Mouse (Mus musculus): Measurements from ENCODE around the gene Men1. TPM values are rescaled to one million over a fixed set of nuclear protein-coding genes. Genes with fewer than 3 reads are reported as not detected.

Men1 gene
- total RNA-seq, 2 experiments from 2014 or later = 67.5 to 73.7 TPM

- intact Hi-C loops (cut with DNase I) = no loop called here
- no peak for DNase-seq (ENCODE audit: low spot score in 2 of 2)
These were observed 47.6 kb downstream of the Men1 start for GRCm38 (mm10) chr19:6382323-6382924.

- intact Hi-C loops (cut with DNase I) = no loop called here
- no peak for DNase-seq (ENCODE audit: low spot score in 2 of 2)
These were observed 48.7 kb downstream of the Men1 start for GRCm38 (mm10) chr19:6383470-6383869.

- DNase-seq (ENCODE audit: low spot score in 2 of 2) = peak; percentile 62 to 69
- intact Hi-C loops (cut with DNase I) = no loop called here
These were observed 49.3 kb downstream of the Men1 start, which contains the start of gene Pygm for GRCm38 (mm10) chr19:6384128-6384527. Gene Pygm (plus strand): TSS chr19:6384399.

- intact Hi-C loops (cut with DNase I) = no loop called here
- no peak for DNase-seq (ENCODE audit: low spot score in 2 of 2)
These were observed 50.2 kb downstream of the Men1 start for GRCm38 (mm10) chr19:6384954-6385353.

- intact Hi-C loops (cut with DNase I) = no loop called here
- no peak for DNase-seq (ENCODE audit: low spot score in 2 of 2)
These were observed 50.6 kb downstream of the Men1 start for GRCm38 (mm10) chr19:6385419-6385818.

- intact Hi-C loops (cut with DNase I) = no loop called here
- no peak for DNase-seq (ENCODE audit: low spot score in 2 of 2)
These were observed 51.0 kb downstream of the Men1 start for GRCm38 (mm10) chr19:6385821-6386220.

- intact Hi-C loops (cut with DNase I) = no loop called here
- DNase-seq (ENCODE audit: low spot score in 2 of 2) = no peak
These were observed 51.5 kb downstream of the Men1 start for GRCm38 (mm10) chr19:6386234-6386633.

GRCm38 (mm10) chr19:6388006-6388405, 53.2 kb downstream of the Men1 start:
- DNase-seq (ENCODE audit: low spot score in 2 of 2) = peak in 1 of 2 experiments; percentile 20
- intact Hi-C loops (cut with DNase I) = no loop called here

- DNase-seq (ENCODE audit: low spot score in 2 of 2) = no peak
- intact Hi-C loops (cut with DNase I) = no loop called here
These were observed 55.0 kb downstream of the Men1 start for GRCm38 (mm10) chr19:6389803-6390202.

- no peak for DNase-seq (ENCODE audit: low spot score in 2 of 2)
- intact Hi-C loops (cut with DNase I) = no loop called here
These were observed 55.5 kb downstream of the Men1 start for GRCm38 (mm10) chr19:6390251-6390650.

Small RNA genes within 50 kb of the gene (microRNA-seq; reads per million reads assigned to microRNA genes)
- gene Mir6989 = 2.0 reads per million

Other genes with a start within 250 kb of the Men1 start
- gene Cdca5, start 250.0 kb upstream of the Men1 start, total RNA-seq (2021) = not detected
- not detected for gene AC131692.1, start 240.6 kb upstream of the Men1 start, total RNA-seq (2021)
- gene Naaladl1, start 229.2 kb upstream of the Men1 start, total RNA-seq (2021) = under 1 TPM in 1 of 2 experiments, not detected in 1; 0.20 TPM
- gene Sac3d1, start 216.3 kb upstream of the Men1 start, total RNA-seq (2021) = 10 to 100 TPM; 18.3 to 27.5 TPM
- gene Snx15, start 206.7 kb upstream of the Men1 start, total RNA-seq (2021) = 10 to 100 TPM; 43.7 to 43.8 TPM
- under 1 TPM; 0.30 to 0.72 TPM for gene Batf2, start 194.0 kb upstream of the Men1 start, total RNA-seq (2021)
- gene Arl2, start 193.4 kb upstream of the Men1 start, total RNA-seq (2021) = 10 to 100 TPM; 73.3 to 87.5 TPM
- gene Majin, start 150.6 kb upstream of the Men1 start, total RNA-seq (2021) = under 1 TPM in 1 of 2 experiments, not detected in 1; 0.32 TPM
- not detected for gene Gpha2, start 108.6 kb upstream of the Men1 start, total RNA-seq (2021)
- 100 to 1,000 TPM; 160 to 173 TPM for gene Ppp2r5b, start 99.1 kb upstream of the Men1 start, total RNA-seq (2021)
- 10 to 100 TPM; 32.3 to 39.4 TPM for gene Atg2a, start 93.3 kb upstream of the Men1 start, total RNA-seq (2021)
- gene Ehd1, start 58.3 kb upstream of the Men1 start, total RNA-seq (2021) = 10 to 100 TPM; 38.2 to 42.2 TPM
- gene Cdc42bpg, start 28.5 kb upstream of the Men1 start, total RNA-seq (2021) = 1 to 10 TPM; 3.3 to 3.4 TPM
- gene Map4k2, start 6.2 kb downstream of the Men1 start, total RNA-seq (2021) = 100 to 1,000 TPM in 1 of 2 experiments, 10 to 100 TPM in 1; 93.5 to 107 TPM
- 100 to 1,000 TPM; 158 to 227 TPM for gene Sf1, start 28.7 kb downstream of the Men1 start, total RNA-seq (2021)
- gene Pygm, start 49.4 kb downstream of the Men1 start, total RNA-seq (2021) = 10 to 100 TPM; 29.2 to 33.3 TPM
- gene Rasgrp2, start 64.4 kb downstream of the Men1 start, total RNA-seq (2021) = 10 to 100 TPM; 47.5 to 72.6 TPM
- gene Nrxn2, start 83.8 kb downstream of the Men1 start, total RNA-seq (2021) = 100 to 1,000 TPM; 635 to 658 TPM
- under 1 TPM; 0.25 to 0.50 TPM for gene Slc22a12, start 208.1 kb downstream of the Men1 start, total RNA-seq (2021)